Mouse (Mus musculus): ENCODE data around the gene Sorl1. TPM values are rescaled to one million over a fixed set of nuclear protein-coding genes. Genes with fewer than 3 reads are reported as not detected.

Sorl1 gene
- polyA plus RNA-seq, 1 experiment from 2014 or later = 7.1 TPM

- ATAC-seq (ENCODE audit: low FRiP score, low TSS enrichment) (peak; percentile 13; the same call in 1 of the 2 replicates), DNase-seq (ENCODE audit: low spot score) (peak; percentile 44)
- H3K9me3 ChIP-seq (ENCODE audit: control insufficient read depth, low read length) = no peaks in the 10 kb centered on the region
- H3K4me3 ChIP-seq (ENCODE audit: low read depth, low read length) = no peak overlapping the region
- H3K4me1 ChIP-seq (replicated peaks; ENCODE audit: control insufficient read depth, insufficient read depth) = no peaks in the 10 kb centered on the region
- H3K4me2 ChIP-seq (replicated peaks; ENCODE audit: low read depth) = no peak overlapping the region
- WGBS = 39% methylated on average over 6 of the region's 6 CpGs
- no peaks in the 10 kb centered on the region for H3K27me3 ChIP-seq (ENCODE audit: control insufficient read depth, insufficient read depth, low read length)
- H3K36me3 ChIP-seq (ENCODE audit: control insufficient read depth, insufficient read depth, low read length) = 0 out of 2 replicates have a peak, but pooled peaks cover 2% of the 10 kb centered on the region
- peak overlapping the region; percentile 49 for H3K27ac ChIP-seq (replicated peaks)
- no peak overlapping the region for H3K9ac ChIP-seq (ENCODE audit: low read length)
- TF ChIP-seq CTCF (IDR thresholded peaks at IDR 0.05; ENCODE audit: low read depth) (no peak), EP300 (optimal IDR thresholded peaks at IDR 0.05) (no peak)
These were observed 22.1 kb downstream of the Sorl1 start for GRCm38 (mm10) chr9:42102013-42102412.

GRCm38 (mm10) chr9:42101266-42101665, 22.8 kb downstream of the Sorl1 start:
- 63% methylated on average over 7 of the region's 7 CpGs for WGBS
- ATAC-seq (ENCODE audit: low FRiP score, low TSS enrichment) (no peak), DNase-seq (ENCODE audit: low spot score) (no peak)
- H3K4me2 ChIP-seq (replicated peaks; ENCODE audit: low read depth) = no peak overlapping the region
- no peak for TF ChIP-seq CTCF (IDR thresholded peaks at IDR 0.05; ENCODE audit: low read depth)
- no peak for TF ChIP-seq EP300 (optimal IDR thresholded peaks at IDR 0.05)
- H3K36me3 ChIP-seq (ENCODE audit: control insufficient read depth, insufficient read depth, low read length) = 0 out of 2 replicates have a peak, but pooled peaks cover 2% of the 10 kb centered on the region
- H3K4me1 ChIP-seq (replicated peaks; ENCODE audit: control insufficient read depth, insufficient read depth) = no peaks in the 10 kb centered on the region
- H3K9me3 ChIP-seq (ENCODE audit: control insufficient read depth, low read length) = no peaks in the 10 kb centered on the region
- H3K4me3 ChIP-seq (ENCODE audit: low read depth, low read length) = no peak overlapping the region
- no peak overlapping the region for H3K9ac ChIP-seq (ENCODE audit: low read length)
- H3K27ac ChIP-seq (replicated peaks) = peak overlapping the region; percentile 49; the same call in 1 of the 2 replicates
- no peaks in the 10 kb centered on the region for H3K27me3 ChIP-seq (ENCODE audit: control insufficient read depth, insufficient read depth, low read length)

- H3K4me2 ChIP-seq (replicated peaks; ENCODE audit: low read depth) = no peak overlapping the region
- 0 out of 2 replicates have a peak, but pooled peaks cover 2% of the 10 kb centered on the region for H3K36me3 ChIP-seq (ENCODE audit: control insufficient read depth, insufficient read depth, low read length)
- TF ChIP-seq CTCF (IDR thresholded peaks at IDR 0.05; ENCODE audit: low read depth) (no peak), EP300 (optimal IDR thresholded peaks at IDR 0.05) (no peak)
- 68% methylated on average over 9 of the region's 9 CpGs for WGBS
- no peak overlapping the region for H3K9ac ChIP-seq (ENCODE audit: low read length)
- H3K4me3 ChIP-seq (ENCODE audit: low read depth, low read length) = no peak overlapping the region
- ATAC-seq (ENCODE audit: low FRiP score, low TSS enrichment) = no peak
- H3K9me3 ChIP-seq (ENCODE audit: control insufficient read depth, low read length) = no peaks in the 10 kb centered on the region
- no peaks in the 10 kb centered on the region for H3K27me3 ChIP-seq (ENCODE audit: control insufficient read depth, insufficient read depth, low read length)
- H3K4me1 ChIP-seq (replicated peaks; ENCODE audit: control insufficient read depth, insufficient read depth) = no peaks in the 10 kb centered on the region
- no peak overlapping the region for H3K27ac ChIP-seq (replicated peaks)
- no peak for DNase-seq (ENCODE audit: low spot score)
These were observed 23.4 kb downstream of the Sorl1 start for GRCm38 (mm10) chr9:42100618-42101210.

DNA sequence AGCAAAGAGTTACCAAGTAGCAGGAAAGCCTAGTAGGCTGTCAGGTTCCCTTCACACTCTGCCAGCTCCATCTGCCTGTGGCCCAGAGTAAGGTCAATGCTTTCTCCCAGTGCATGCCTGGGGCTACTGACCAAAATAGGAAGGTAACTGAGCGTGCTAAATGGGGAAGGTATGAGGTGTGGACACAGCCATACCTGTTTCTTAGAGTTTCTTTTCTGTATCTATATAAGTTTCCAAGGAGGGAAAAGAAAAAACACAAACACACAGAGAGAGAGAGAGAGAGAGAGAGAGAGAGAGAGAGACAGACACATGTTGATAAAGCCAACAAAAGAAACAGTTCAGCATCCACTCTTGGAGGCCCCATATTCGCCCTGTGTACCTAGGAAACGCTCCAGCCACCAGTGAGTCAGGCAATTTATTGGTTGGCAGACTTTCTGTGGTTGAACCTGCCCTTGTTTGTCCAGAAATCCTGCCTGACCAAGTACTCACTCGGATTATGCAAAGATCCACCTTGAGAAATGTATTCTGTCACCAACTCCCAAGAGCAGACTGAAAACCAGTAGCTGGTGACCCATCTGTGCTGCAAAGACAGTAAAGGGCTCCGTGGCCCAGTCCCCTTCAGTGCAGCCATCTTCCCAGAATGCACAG, 25.5 kb downstream of the Sorl1 start:
- 0 out of 2 replicates have a peak, but pooled peaks cover 2% of the 10 kb centered on the region for H3K36me3 ChIP-seq (ENCODE audit: control insufficient read depth, insufficient read depth, low read length)
- H3K27me3 ChIP-seq (ENCODE audit: control insufficient read depth, insufficient read depth, low read length) = no peaks in the 10 kb centered on the region
- no peaks in the 10 kb centered on the region for H3K9me3 ChIP-seq (ENCODE audit: control insufficient read depth, low read length)
- TF ChIP-seq CTCF (IDR thresholded peaks at IDR 0.05; ENCODE audit: low read depth) (no peak), EP300 (optimal IDR thresholded peaks at IDR 0.05) (no peak)
- H3K4me3 ChIP-seq (ENCODE audit: low read depth, low read length) = no peak overlapping the region
- no peak overlapping the region for H3K9ac ChIP-seq (ENCODE audit: low read length)
- WGBS = 68% methylated on average over 5 of the region's 5 CpGs
- H3K4me2 ChIP-seq (replicated peaks; ENCODE audit: low read depth) = no peak overlapping the region
- no peaks in the 10 kb centered on the region for H3K4me1 ChIP-seq (replicated peaks; ENCODE audit: control insufficient read depth, insufficient read depth)
- peak; percentile 72 for ATAC-seq (ENCODE audit: low FRiP score, low TSS enrichment)
- peak overlapping the region; percentile 82 for H3K27ac ChIP-seq (replicated peaks)
- DNase-seq (ENCODE audit: low spot score) = peak; percentile 54

- 84% methylated on average over 8 of the region's 8 CpGs for WGBS
- no peak overlapping the region for H3K4me3 ChIP-seq (ENCODE audit: low read depth, low read length)
- no peak for TF ChIP-seq CTCF (IDR thresholded peaks at IDR 0.05; ENCODE audit: low read depth)
- no peak for TF ChIP-seq EP300 (optimal IDR thresholded peaks at IDR 0.05)
- H3K9me3 ChIP-seq (ENCODE audit: control insufficient read depth, low read length) = no peaks in the 10 kb centered on the region
- peak overlapping the region; percentile 82 for H3K27ac ChIP-seq (replicated peaks)
- peak; percentile 49 for ATAC-seq (ENCODE audit: low FRiP score, low TSS enrichment)
- H3K4me1 ChIP-seq (replicated peaks; ENCODE audit: control insufficient read depth, insufficient read depth) = no peaks in the 10 kb centered on the region
- no peaks in the 10 kb centered on the region for H3K27me3 ChIP-seq (ENCODE audit: control insufficient read depth, insufficient read depth, low read length)
- no peak overlapping the region for H3K4me2 ChIP-seq (replicated peaks; ENCODE audit: low read depth)
- H3K9ac ChIP-seq (ENCODE audit: low read length) = no peak overlapping the region
- DNase-seq (ENCODE audit: low spot score) = no peak
- H3K36me3 ChIP-seq (ENCODE audit: control insufficient read depth, insufficient read depth, low read length) = 0 out of 2 replicates have a peak, but pooled peaks cover 2% of the 10 kb centered on the region
These were observed 26.2 kb downstream of the Sorl1 start for GRCm38 (mm10) chr9:42097731-42098473.

Data from stomach, postnatal 0 days (tissue).